Mouse (Mus musculus) ES-Bruce4 (cell line): ENCODE measurements at regions not wholly inside any gene's neighbourhood (a gene's known extent, or its start where the extent isn't known, plus 50 kb on each side); places are given as distances from the start of the nearest gene placed in this dataset.

Experiments
- CTCF ChIP-seq: IDR thresholded peaks from one replicate; pipeline ENCODE4 v1.8.1; 2011; ENCODE audit warnings: low read depth, low read length
- POLR2A ChIP-seq: IDR thresholded peaks from one replicate; pipeline ENCODE4 v1.8.1; 2011; ENCODE audit warnings: low read length; ENCODE audit not compliant: insufficient read depth

DNA sequence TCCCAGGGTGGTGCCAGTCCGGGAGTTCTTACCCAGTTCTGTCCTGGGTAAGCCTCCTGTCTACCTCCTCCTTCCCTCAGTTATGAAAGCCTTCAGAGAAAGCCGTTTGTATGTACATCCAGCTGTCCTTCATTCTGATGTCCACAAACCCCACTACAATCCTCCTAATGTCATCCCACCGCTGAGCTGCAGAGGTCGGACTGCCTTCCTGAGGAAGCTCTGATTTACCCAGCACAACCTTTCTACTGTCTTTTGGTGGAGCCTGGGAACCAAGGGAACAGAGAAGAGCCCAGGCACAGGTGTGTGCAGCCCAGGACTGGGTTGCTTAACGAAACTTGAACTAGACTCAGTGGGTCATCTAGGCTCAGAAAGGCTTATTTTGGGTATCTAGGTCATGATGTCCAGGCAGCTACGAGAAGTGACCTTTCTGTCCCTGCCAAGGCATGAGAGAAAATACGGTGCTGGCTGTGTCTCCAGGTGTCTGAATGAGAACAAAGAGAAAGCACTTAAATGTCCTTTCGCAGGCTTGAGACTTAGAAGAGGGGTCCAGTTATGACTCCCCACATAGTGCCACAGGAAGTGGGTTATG lies 70.4 kb upstream of the Cadm1 start:
- TF ChIP-seq POLR2A (no peak), CTCF (no peak)
